Mouse (Mus musculus) E14TG2a.4 (cell line): Measurements from ENCODE around the gene Insig2.

Experiments used
- CTCF ChIP-seq: conservative IDR thresholded peaks from 2 replicates; pipeline ENCODE4 v1.5.1; 2014; ENCODE audit warnings: low read length
- NANOG ChIP-seq: IDR thresholded peaks from 2 replicates; pipeline ENCODE4 v1.6.1; 2014; ENCODE audit warnings: borderline replicate concordance, low read length, mixed read lengths
- POU5F1 ChIP-seq: IDR thresholded peaks from 2 replicates; pipeline ENCODE4 v1.6.1; 2014; ENCODE audit warnings: low read length, borderline replicate concordance

DNA sequence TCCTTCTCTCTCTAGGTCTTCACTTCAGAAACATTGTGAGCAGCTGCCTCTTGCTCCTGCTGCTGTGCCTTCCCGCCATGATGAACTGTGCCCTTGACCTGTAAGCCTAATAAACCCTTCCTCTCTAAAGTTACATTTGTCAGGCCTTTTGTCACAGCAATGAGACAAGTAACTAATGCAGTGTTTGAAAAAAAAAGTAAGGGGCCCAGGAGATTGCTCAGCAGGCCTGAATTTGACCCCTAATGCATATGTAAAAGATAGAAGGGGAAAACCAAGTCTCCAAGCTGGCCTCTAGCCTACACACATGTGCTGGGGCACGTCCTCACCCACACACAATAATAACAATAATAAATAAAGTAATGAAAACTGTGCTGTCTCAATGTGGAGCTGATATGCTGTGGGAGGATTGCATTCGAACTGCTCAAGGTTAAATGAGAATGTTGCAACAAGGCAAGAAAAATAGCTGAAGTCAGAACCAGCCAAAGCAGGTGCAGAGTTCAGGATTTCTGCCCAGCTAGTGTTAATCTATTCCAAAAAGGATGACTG is 56.4 kb downstream of the Insig2 start:
- no peak for TF ChIP-seq CTCF
- TF ChIP-seq NANOG: no peak
- no peak for TF ChIP-seq POU5F1
